Mouse (Mus musculus) heart, embryonic 12.5 days (tissue): ENCODE data around the gene Vmn1r221. TPM values are rescaled to one million over a fixed set of nuclear protein-coding genes. Genes with fewer than 3 reads are reported as not detected.

Experiments used
- polyA plus RNA-seq: library from polyadenylated mRNA; unstranded; fragments of >200 nt; fragmentation: Nextera tagmentation; extraction: Ambion mirVana; gene quantifications from 2 replicates; pipeline ENCODE4 v1.2.1, GENCODE M21; 2016

Gene Vmn1r221
- polyA plus RNA-seq, 1 experiment from 2014 or later: not detected

Other genes starting within 250 kb of the Vmn1r221 start
- not detected in 2 replicates for gene Vmn1r213, start 206.5 kb upstream of the Vmn1r221 start, polyA plus RNA-seq
- not detected in 2 replicates for gene Vmn1r214, start 183.7 kb upstream of the Vmn1r221 start, polyA plus RNA-seq
- not detected in 2 replicates for gene Vmn1r215, start 146.1 kb upstream of the Vmn1r221 start, polyA plus RNA-seq
- not detected in 2 replicates for gene Vmn1r217, start 95.9 kb upstream of the Vmn1r221 start, polyA plus RNA-seq
- not detected in 2 replicates for gene Vmn1r218, start 81.0 kb upstream of the Vmn1r221 start, polyA plus RNA-seq
- not detected in 2 replicates for gene Vmn1r219, start 54.8 kb upstream of the Vmn1r221 start, polyA plus RNA-seq
- gene Vmn1r220, start 26.2 kb upstream of the Vmn1r221 start, polyA plus RNA-seq: not detected in 2 replicates
- not detected in 2 replicates for gene Vmn1r222, start 21.8 kb downstream of the Vmn1r221 start, polyA plus RNA-seq
- gene Vmn1r223, start 33.0 kb downstream of the Vmn1r221 start, polyA plus RNA-seq: not detected in 2 replicates
- gene Zfp322a, start 155.1 kb downstream of the Vmn1r221 start, polyA plus RNA-seq: 43.0 and 46.7 TPM in 2 replicates
- gene Abt1, start 209.7 kb downstream of the Vmn1r221 start, polyA plus RNA-seq: 8.1 and 8.9 TPM in 2 replicates